Mouse (Mus musculus): ENCODE measurements around the gene Olfr1310.
"Not testable (repeated sequence)": the region's sequence is repeated elsewhere in the genome, so short reads cannot be mapped to it uniquely, and the experiment has no call there.

Gene Olfr1310

DNA sequence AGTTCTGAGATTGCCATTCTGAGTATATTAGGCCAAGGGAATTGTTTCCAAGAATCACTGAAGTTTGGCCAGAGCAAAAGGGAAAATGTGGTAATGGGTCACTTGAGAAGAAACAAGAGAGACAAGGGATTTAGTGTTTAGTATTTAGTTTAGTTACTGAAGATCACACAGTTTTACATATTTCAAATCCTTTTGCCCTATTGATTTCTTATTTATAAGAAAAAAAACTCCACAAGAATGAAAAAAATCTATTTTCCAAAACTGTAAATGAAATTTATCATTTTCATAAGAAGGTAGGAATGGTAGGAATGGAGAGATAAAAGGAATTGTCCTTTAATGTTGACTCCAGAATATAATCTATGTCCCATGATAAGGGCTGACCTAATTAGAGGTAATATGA lies at the start of gene Olfr1310:
Olfr1310 (minus strand) TSS at position 101 of the 400 bp plus-strand sequence.
- no peak for DNase-seq (ENCODE audit: low spot score in 2 of 2)

DNA sequence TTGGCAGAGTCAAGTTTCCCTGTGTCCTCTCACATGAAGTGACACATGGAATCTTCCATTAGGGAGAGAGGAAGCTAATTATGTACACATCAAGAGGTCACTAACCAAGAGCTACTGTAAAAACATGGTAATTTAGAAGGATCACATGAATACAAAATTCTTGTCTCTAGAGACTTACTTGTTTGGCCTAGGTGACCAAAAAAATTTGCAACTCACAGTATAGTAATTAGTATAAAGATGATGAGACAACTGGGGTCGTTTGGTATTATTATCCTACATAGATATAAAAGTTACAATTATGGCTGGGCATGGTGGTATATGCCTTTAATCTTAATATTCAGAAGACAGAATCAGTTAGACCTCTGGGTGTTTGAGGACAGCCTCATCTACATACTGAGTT lies 37.6 kb upstream of the Olfr1310 start, which contains the start of gene Olfr1312:
Olfr1312 (minus strand) TSS at position 101 of the 400 bp plus-strand sequence.
- no peak for DNase-seq (ENCODE audit: low spot score in 2 of 2)

- DNase-seq (ENCODE audit: low spot score in 2 of 2): not testable (repeated sequence)
These were observed 14.5 kb upstream of the Olfr1310 start for GRCm38 (mm10) chr2:112026971-112027370.

- no peak for DNase-seq (ENCODE audit: low spot score in 2 of 2)
These were observed 11.8 kb upstream of the Olfr1310 start, which contains the start of gene Olfr1311 for GRCm38 (mm10) chr2:112024312-112024711. Gene Olfr1311 (minus strand): TSS chr2:112024412.

- DNase-seq (ENCODE audit: low spot score in 2 of 2): no peak
These were observed 2.4 kb upstream of the Olfr1310 start for GRCm38 (mm10) chr2:112014900-112015299.

GRCm38 (mm10) chr2:111990181-111990580 lies 22.3 kb downstream of the Olfr1310 start, which contains the start of gene Olfr1309:
Gene Olfr1309 (minus strand): TSS chr2:111990281.
- DNase-seq (ENCODE audit: low spot score in 2 of 2): no peak

- DNase-seq (ENCODE audit: low spot score in 2 of 2): no peak
These were observed 47.7 kb downstream of the Olfr1310 start, which contains the start of gene Olfr1308 for GRCm38 (mm10) chr2:111964844-111965243. Gene Olfr1308 (minus strand): TSS chr2:111964944.
